Mouse (Mus musculus) stomach, embryonic 15.5 days (tissue): ENCODE data around the gene 4930550C14Rik. TPM values are rescaled to one million over a fixed set of nuclear protein-coding genes. Genes with fewer than 3 reads are reported as not detected.

Source experiments
- microRNA-seq: library from miRNA; unstranded; fragments of <30 nt; microRNA quantifications from one replicate; pipeline ENCODE4, GENCODE M21; 2016
- polyA plus RNA-seq: library from polyadenylated mRNA; unstranded; fragments of >200 nt; fragmentation: Nextera tagmentation; extraction: Ambion mirVana; gene quantifications from 2 replicates; pipeline ENCODE4 v1.2.1, GENCODE M21; 2015

The 4930550C14Rik gene
- polyA plus RNA-seq, 1 experiment from 2014 or later, result 1.0 TPM

Small RNA genes lying within 50 kb of the gene (microRNA-seq; reads per million reads assigned to microRNA genes)
- gene Mir130c, result not detected

Other genes with a start within 250 kb of the 4930550C14Rik start
- 24.2 and 26.9 TPM in 2 replicates for gene Ddx10, start 154.3 kb upstream of the 4930550C14Rik start, polyA plus RNA-seq
- 7.6 TPM in 2 replicates for gene Exph5, start 100.7 kb upstream of the 4930550C14Rik start, polyA plus RNA-seq
- gene Kdelc2, start 18.3 kb upstream of the 4930550C14Rik start, polyA plus RNA-seq, result 30.9 and 31.0 TPM in 2 replicates
- gene Atm, start 134.4 kb downstream of the 4930550C14Rik start, polyA plus RNA-seq, result 11.8 and 12.4 TPM in 2 replicates
- gene Npat, start 134.7 kb downstream of the 4930550C14Rik start, polyA plus RNA-seq, result 14.6 and 15.6 TPM in 2 replicates
- gene Acat1, start 208.1 kb downstream of the 4930550C14Rik start, polyA plus RNA-seq, result 106 and 118 TPM in 2 replicates